Mouse (Mus musculus) embryo, embryonic 10.5 days (tissue): Measurements from ENCODE around the gene Dyrk1b.
"Not testable (repeated sequence)": the region's sequence is repeated elsewhere in the genome, so short reads cannot be mapped to it uniquely, and the experiment has no call there.

Experiments
- DNase-seq: peaks from one replicate; pipeline ENCODE4 v3.0.0-alpha.2; 2015; ENCODE audit warnings: low spot score

Dyrk1b gene

GRCm38 (mm10) chr7:28179228-28179627, at the start of gene Dyrk1b:
Gene Dyrk1b (plus strand): TSS chr7:28179469.
- peak; percentile 99 for DNase-seq

- peak; percentile 72 for DNase-seq
These were observed 41.7 kb upstream of the Dyrk1b start for GRCm38 (mm10) chr7:28137613-28138012.

- DNase-seq, result peak; percentile 84
These were observed 31.0 kb upstream of the Dyrk1b start for GRCm38 (mm10) chr7:28148263-28148662.

GRCm38 (mm10) chr7:28149841-28150240, 29.4 kb upstream of the Dyrk1b start:
- no peak for DNase-seq

GRCm38 (mm10) chr7:28151584-28152221, 27.6 kb upstream of the Dyrk1b start:
- DNase-seq, result peak; percentile 66

GRCm38 (mm10) chr7:28153595-28153994, 25.7 kb upstream of the Dyrk1b start:
- DNase-seq, result not testable (repeated sequence)

- DNase-seq, result no peak
These were observed 20.0 kb upstream of the Dyrk1b start for GRCm38 (mm10) chr7:28159292-28159691.

GRCm38 (mm10) chr7:28159893-28160292, 19.4 kb upstream of the Dyrk1b start:
- no peak for DNase-seq

- DNase-seq, result no peak
These were observed 18.0 kb upstream of the Dyrk1b start for GRCm38 (mm10) chr7:28161163-28161749.

GRCm38 (mm10) chr7:28165406-28165805, 13.9 kb upstream of the Dyrk1b start:
- DNase-seq, result no peak

- DNase-seq, result peak; percentile 83
These were observed 10.8 kb upstream of the Dyrk1b start for GRCm38 (mm10) chr7:28168320-28169115.

- DNase-seq, result peak; percentile 96
These were observed 9.5 kb upstream of the Dyrk1b start, which contains the start of gene Fbl for GRCm38 (mm10) chr7:28169489-28170422. Gene Fbl (plus strand): TSS chr7:28169710.

GRCm38 (mm10) chr7:28175358-28175757, 3.9 kb upstream of the Dyrk1b start:
- no peak for DNase-seq

GRCm38 (mm10) chr7:28179741-28180377, 590 bp downstream of the Dyrk1b start:
- peak; percentile 97 for DNase-seq

GRCm38 (mm10) chr7:28180890-28181289, 1.6 kb downstream of the Dyrk1b start:
- DNase-seq, result no peak

- no peak for DNase-seq
These were observed 2.1 kb downstream of the Dyrk1b start for GRCm38 (mm10) chr7:28181376-28181775.

GRCm38 (mm10) chr7:28182320-28182719, 3.1 kb downstream of the Dyrk1b start:
- DNase-seq, result no peak

- DNase-seq, result no peak
These were observed 6.6 kb downstream of the Dyrk1b start for GRCm38 (mm10) chr7:28185884-28186283.

- DNase-seq, result no peak
These were observed 7.4 kb downstream of the Dyrk1b start for GRCm38 (mm10) chr7:28186631-28187030.

- DNase-seq, result no peak
These were observed 12.2 kb downstream of the Dyrk1b start for GRCm38 (mm10) chr7:28191489-28191888.

GRCm38 (mm10) chr7:28191903-28192302, 12.6 kb downstream of the Dyrk1b start:
- no peak for DNase-seq
